ENCODE assay signal across 20 mouse cellular contexts in genomic region chr1:71767705-71768104, GRCm38 (mm10).
DNase-seq lines count a peak whose midpoint lies in the region; ATAC-seq and TF ChIP-seq lines count a peak whose summit lies in the region.
"Had no signal": no experiment of that assay in that cellular context is flagged by ENCODE, and none has a peak within 500 bp of the region (broad histone marks: within the 10 kb centered on the region; RNA-seq: fewer than 3 reads in every experiment).

No protein-coding gene starts in this region.

- WGBS in kidney, adult 2 months: 62% methylated on average over 3 of the region's 3 CpGs
- 53% methylated on average over 3 of the region's 3 CpGs for WGBS in stomach, embryonic 16.5 days

- H3K9me3 ChIP-seq in stomach, embryonic 16.5 days (replicated peaks; ENCODE audit: control insufficient read depth, low read length): no peaks in the 10 kb centered on the region
- H3K9me3 ChIP-seq: embryonic facial prominence, embryonic 10.5 days; forebrain, embryonic 10.5 days had no signal

- TF ChIP-seq CTCF in kidney, adult 2 months (conservative IDR thresholded peaks at IDR 0.05; ENCODE audit: insufficient read depth, insufficient read length, low read depth, low read length): no peak

- 0 out of 2 replicates have a peak, but pooled peaks have one; percentile 47 for ATAC-seq in stomach, embryonic 16.5 days (ENCODE audit: insufficient read depth, low FRiP score)
- ATAC-seq: activated CD4-positive, CD25-positive, alpha-beta regulatory T cell, adult 4 months; forebrain, embryonic 14.5 days had no signal

- TF ChIP-seq POLR2A in kidney, adult 2 months (IDR thresholded peaks at IDR 0.05; ENCODE audit: low read depth, low read length): no peak

- no peak overlapping the region for H3K9ac ChIP-seq in stomach, embryonic 16.5 days (ENCODE audit: low read length)
- H3K9ac ChIP-seq: heart, embryonic 13.5 days had no signal

- H3K4me2 ChIP-seq in stomach, embryonic 16.5 days (ENCODE audit: low read depth, low read length): no peak overlapping the region
- H3K4me2 ChIP-seq: heart, embryonic 13.5 days had no signal

- DNase-seq in kidney, adult 2 months: peak; percentile 17
- DNase-seq in kidney, adult 18-20 months: no peak
- peak; percentile 13 for DNase-seq in kidney, postnatal 10 days
- no peak for DNase-seq in kidney, postnatal 25 days
- peak; percentile 17 for DNase-seq in adipocyte (ENCODE audit: low spot score)
- DNase-seq in cerebellum, adult 11-12 months: no peak
- DNase-seq: adrenal gland, adult 2 months; adrenal gland, postnatal 25 days; cerebellum, adult 2 months; cerebellum, postnatal 10 days; gastrocnemius, adult 2 months; gastrocnemius, postnatal 25 days; heart, postnatal 36 days had no signal

- H3K27me3 ChIP-seq in kidney, adult 2 months (replicated peaks; ENCODE audit: control insufficient read depth, insufficient read depth, low read length): no peaks in the 10 kb centered on the region
- no peaks in the 10 kb centered on the region for H3K27me3 ChIP-seq in stomach, embryonic 16.5 days (ENCODE audit: control insufficient read depth, insufficient read depth, low read length)
- H3K27me3 ChIP-seq: heart, embryonic 13.5 days had no signal

- H3K36me3 ChIP-seq in kidney, adult 2 months (ENCODE audit: control insufficient read depth, insufficient read depth, low read length): no peaks in the 10 kb centered on the region
- no peaks in the 10 kb centered on the region for H3K36me3 ChIP-seq in stomach, embryonic 16.5 days (ENCODE audit: control insufficient read depth, insufficient read depth, low read length)
- H3K36me3 ChIP-seq: embryonic facial prominence, embryonic 10.5 days; forebrain, embryonic 10.5 days; heart, embryonic 13.5 days had no signal

- no peak overlapping the region for H3K27ac ChIP-seq in kidney, adult 2 months (ENCODE audit: insufficient read depth, low read depth, low read length)
- peak overlapping the region; percentile 58 for H3K27ac ChIP-seq in stomach, embryonic 16.5 days (ENCODE audit: low read length)
- H3K27ac ChIP-seq: embryonic facial prominence, embryonic 10.5 days; forebrain, embryonic 10.5 days; gastrocnemius, adult 2 months; heart, embryonic 13.5 days had no signal

- no peak overlapping the region for H3K4me3 ChIP-seq in kidney, adult 2 months (ENCODE audit: insufficient read depth, low read depth, low read length)
- no peak overlapping the region for H3K4me3 ChIP-seq in stomach, embryonic 16.5 days (replicated peaks; ENCODE audit: low read length)
- H3K4me3 ChIP-seq: embryonic facial prominence, embryonic 10.5 days; erythroblast, embryonic 14.5 days; forebrain, embryonic 10.5 days; gastrocnemius, adult 2 months; heart, embryonic 13.5 days had no signal

- no peaks in the 10 kb centered on the region for H3K4me1 ChIP-seq in kidney, adult 2 months (ENCODE audit: control insufficient read depth, insufficient read depth, low read length)
- H3K4me1 ChIP-seq in stomach, embryonic 16.5 days (ENCODE audit: control insufficient read depth, insufficient read depth, low read length): 0 out of 2 replicates have a peak, but pooled peaks cover 3% of the 10 kb centered on the region
- H3K4me1 ChIP-seq: embryonic facial prominence, embryonic 10.5 days; forebrain, embryonic 10.5 days had no signal

Comparison
In these comparisons a context has a peak if more than half of its experiments do, and no peak if none do; other contexts are left out.
1. DNase-seq: peak in kidney, adult 2 months (single experiment), kidney, postnatal 10 days (single experiment) and adipocyte (single experiment); none in kidney, adult 18-20 months (single experiment), kidney, postnatal 25 days (0 of 2) and cerebellum, adult 11-12 months (single experiment).